Mouse (Mus musculus) hindbrain, postnatal 0 days (tissue): ENCODE measurements around the gene Palmd. TPM values are rescaled to one million over a fixed set of nuclear protein-coding genes. Genes with fewer than 3 reads are reported as not detected.

ENCODE experiments used
- ATAC-seq: fragments of 200-750 bp; cut with Nextera tagmentation; 2 replicates; pipeline ENCODE4 v1.8.0; 2017; ENCODE audit warnings: mild to moderate bottlenecking, moderate TSS enrichment, moderate library complexity
- DNase-seq: peaks from one replicate; pipeline ENCODE4 v3.0.0-alpha.2; 2015; ENCODE audit warnings: low spot score
- H3K27ac ChIP-seq: fragments of 300-500 bp; sonication (generic); 2 replicates; pipeline ENCODE4 v1.5.1; 2014; ENCODE audit warnings: mild to moderate bottlenecking
- H3K27me3 ChIP-seq: fragments of 300-500 bp; sonication (generic); 2 replicates; pipeline ENCODE4 v1.6.1; 2014; ENCODE audit warnings: low read length, mixed read lengths; ENCODE audit not compliant: insufficient read depth
- H3K36me3 ChIP-seq: fragments of 300-500 bp; sonication (generic); 2 replicates; pipeline ENCODE4 v1.6.1; 2014; ENCODE audit warnings: low read length, mixed read lengths; ENCODE audit not compliant: insufficient read depth
- H3K4me1 ChIP-seq: fragments of 300-500 bp; sonication (generic); 2 replicates; pipeline ENCODE4 v1.6.1; 2014; ENCODE audit warnings: antibody characterized with exemption, low read length, mixed read lengths; ENCODE audit not compliant: insufficient read depth
- H3K4me2 ChIP-seq: fragments of 300-500 bp; sonication (generic); 2 replicates; pipeline ENCODE4 v1.6.1; 2014; ENCODE audit warnings: low read depth, mild to moderate bottlenecking, low read length, moderate library complexity, mixed read lengths
- H3K4me3 ChIP-seq: fragments of 300-500 bp; sonication (generic); 2 replicates; pipeline ENCODE4 v1.5.1; 2014; ENCODE audit warnings: low read length
- H3K9ac ChIP-seq: fragments of 300-500 bp; sonication (generic); replicated peaks from 2 replicates; pipeline ENCODE4 v1.6.1; 2014; ENCODE audit warnings: mild to moderate bottlenecking, low read length, moderate library complexity, mixed read lengths
- H3K9me3 ChIP-seq: fragments of 300-500 bp; sonication (generic); 2 replicates; pipeline ENCODE4 v1.6.1; 2016; ENCODE audit warnings: low read length, mixed read lengths
- CTCF ChIP-seq: IDR thresholded peaks from 2 replicates; pipeline ENCODE4 v1.5.1; 2016; ENCODE audit warnings: antibody characterized with exemption, control low read depth, low read depth
- WGBS: fragments of 180-500 bp; shearing (Covaris S2); extraction: QIAGEN DNeasy Blood & Tissue Kit; methylation state at CpG from one replicate; pipeline ENCODE4 v1.1.7; 2014; 5-methylcytosine and 5-hydroxymethylcytosine counted together
- polyA plus RNA-seq: library from polyadenylated mRNA; unstranded; fragments of >200 nt; fragmentation: Nextera tagmentation; extraction: Ambion mirVana; gene quantifications from 2 replicates; pipeline ENCODE4 v1.2.1, GENCODE M21; 2015
- total RNA-seq: library from RNA; depleted of rRNA; stranded (reverse); fragments of >200 nt; gene quantifications from 2 replicates; pipeline ENCODE4 v1.2.3, GENCODE M21; 2014

Gene Palmd
- total and polyA plus RNA-seq, 2 experiments from 2014 or later: 2.9 to 9.1 TPM

DNA sequence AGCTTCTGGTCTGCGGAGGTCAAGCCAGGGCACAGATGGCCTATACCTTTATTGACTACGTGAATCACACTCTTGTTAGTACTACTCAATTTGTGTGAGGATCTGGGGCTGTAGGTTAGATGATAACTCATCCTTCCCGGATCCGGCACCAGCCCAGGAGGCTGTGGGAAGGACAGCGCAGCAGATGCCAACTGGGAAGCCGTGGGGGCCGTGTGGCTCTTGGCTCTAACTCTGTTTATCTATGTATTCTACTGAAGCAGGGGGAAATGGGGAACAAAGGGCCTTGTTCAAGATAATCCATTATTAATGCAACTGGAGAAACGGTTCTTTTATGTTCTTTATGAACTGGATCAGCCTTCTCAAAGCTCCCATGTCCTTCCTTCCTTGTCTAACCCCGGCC lies 62.2 kb downstream of the Palmd start:
- Histone ChIP-seq H3K4me2 (no peak overlapping the region), H3K9me3 (no peaks in the 10 kb centered on the region), H3K4me3 (no peak overlapping the region), H3K27me3 (no peaks in the 10 kb centered on the region), H3K4me1 (no peaks in the 10 kb centered on the region), H3K27ac (no peak overlapping the region), H3K9ac (no peak overlapping the region), H3K36me3 (no peaks in the 10 kb centered on the region)
- ATAC-seq (no peak), DNase-seq (peak; percentile 9)
- TF ChIP-seq CTCF: no peak
- WGBS: 41% methylated on average over 9 of the region's 9 CpGs

DNA sequence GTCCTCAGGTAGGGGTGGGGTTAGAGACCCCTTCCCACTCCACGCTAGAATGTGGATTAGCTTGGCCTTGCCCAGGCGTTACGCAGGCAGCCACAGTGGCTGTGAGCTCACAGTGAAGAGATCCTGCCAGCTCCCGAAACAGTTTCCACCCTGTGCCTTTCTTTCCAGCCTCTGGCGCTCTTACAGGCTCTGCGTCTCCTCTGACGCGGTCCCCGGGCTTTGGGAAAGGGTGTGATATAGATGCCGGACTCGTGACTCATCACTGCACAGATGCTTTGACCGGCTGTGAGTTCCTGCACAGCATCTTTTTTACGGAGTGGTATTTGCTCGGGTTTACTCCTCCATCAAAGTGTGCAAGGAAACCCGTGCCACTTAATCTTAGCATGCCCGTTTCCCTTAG lies 62.9 kb downstream of the Palmd start:
- H3K27me3 ChIP-seq: no peaks in the 10 kb centered on the region
- H3K9me3 ChIP-seq: no peaks in the 10 kb centered on the region
- peak; percentile 9 for DNase-seq
- no peak overlapping the region for H3K27ac ChIP-seq
- no peaks in the 10 kb centered on the region for H3K4me1 ChIP-seq
- no peak for TF ChIP-seq CTCF
- ATAC-seq: peak; percentile 38; the same call in 1 of the 2 replicates
- no peaks in the 10 kb centered on the region for H3K36me3 ChIP-seq
- no peak overlapping the region for H3K4me2 ChIP-seq
- H3K9ac ChIP-seq: no peak overlapping the region
- WGBS: 75% methylated on average over 16 of the region's 16 CpGs
- H3K4me3 ChIP-seq: no peak overlapping the region

DNA sequence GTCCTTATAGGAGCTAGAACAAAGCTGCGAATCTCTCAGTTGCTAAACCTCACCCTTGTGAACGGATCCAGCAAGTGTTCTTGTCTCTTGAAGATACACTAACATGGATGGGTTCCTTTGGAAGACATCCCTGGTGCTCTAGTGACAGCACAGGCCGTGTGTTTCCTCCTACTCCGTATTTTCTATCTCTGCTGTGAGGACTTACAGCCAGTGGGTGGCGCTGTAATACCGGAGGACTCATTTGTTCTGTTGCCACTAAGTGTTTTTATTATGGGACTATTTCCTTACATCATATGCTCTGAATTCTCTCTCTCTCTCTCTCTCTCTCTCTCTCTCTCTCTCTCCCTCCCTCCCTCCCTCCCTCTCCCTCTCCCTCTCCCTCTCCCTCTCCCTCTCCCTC lies 64.6 kb downstream of the Palmd start:
- TF ChIP-seq CTCF: peak; percentile 88
- no peak overlapping the region for H3K4me3 ChIP-seq
- DNase-seq: peak; percentile 89
- no peaks in the 10 kb centered on the region for H3K4me1 ChIP-seq
- no peaks in the 10 kb centered on the region for H3K9me3 ChIP-seq
- ATAC-seq: peak; percentile 84
- H3K27ac ChIP-seq: no peak overlapping the region
- 20% methylated on average over 6 of the region's 6 CpGs for WGBS
- no peak overlapping the region for H3K4me2 ChIP-seq
- no peaks in the 10 kb centered on the region for H3K36me3 ChIP-seq
- no peak overlapping the region for H3K9ac ChIP-seq
- H3K27me3 ChIP-seq: no peaks in the 10 kb centered on the region

DNA sequence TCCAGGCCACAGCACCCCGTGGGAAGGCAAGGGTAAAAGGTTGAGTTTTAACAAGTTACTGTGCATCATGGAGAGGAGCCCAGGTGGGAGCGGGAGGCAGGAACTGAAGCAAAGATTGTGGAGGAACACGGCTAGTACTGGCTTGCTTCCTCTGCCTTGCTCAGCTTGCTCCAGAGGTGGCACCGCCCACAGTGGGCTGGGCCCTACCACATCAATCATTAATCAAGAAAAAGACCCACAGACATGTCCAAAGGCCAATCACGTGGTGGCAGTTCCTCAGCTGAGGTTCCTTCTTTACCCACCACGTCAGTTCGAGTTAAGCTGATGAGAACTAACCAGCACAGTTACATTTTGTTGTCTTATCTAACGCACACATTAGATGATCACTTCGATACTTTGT lies 75.9 kb downstream of the Palmd start:
- no peaks in the 10 kb centered on the region for H3K4me1 ChIP-seq
- no peaks in the 10 kb centered on the region for H3K9me3 ChIP-seq
- no peaks in the 10 kb centered on the region for H3K27me3 ChIP-seq
- WGBS: 82% methylated on average over 9 of the region's 9 CpGs
- TF ChIP-seq CTCF: no peak
- no peak overlapping the region for H3K9ac ChIP-seq
- H3K4me3 ChIP-seq: no peak overlapping the region
- no peaks in the 10 kb centered on the region for H3K36me3 ChIP-seq
- DNase-seq (no peak), ATAC-seq (no peak)
- no peak overlapping the region for H3K4me2 ChIP-seq
- H3K27ac ChIP-seq: no peak overlapping the region

DNA sequence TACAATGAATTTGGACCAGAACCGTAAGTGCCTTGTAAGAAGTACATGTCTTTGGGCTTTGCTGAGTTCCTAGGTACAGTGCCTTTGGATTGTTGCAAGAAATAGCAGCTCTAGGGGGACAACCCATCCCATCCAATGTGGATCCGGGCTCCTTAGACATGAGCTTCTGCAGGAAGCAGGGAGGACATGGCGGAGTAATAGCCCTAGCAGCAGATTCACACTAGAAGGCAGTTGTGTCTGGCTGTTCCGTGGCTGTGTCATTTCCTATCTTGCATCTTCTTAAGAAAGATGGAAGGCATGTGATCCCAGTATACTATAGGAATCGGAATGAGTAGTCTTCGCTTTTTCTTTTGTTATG lies 76.6 kb downstream of the Palmd start:
- 81% methylated on average over 6 of the region's 6 CpGs for WGBS
- Histone ChIP-seq H3K9me3 (no peaks in the 10 kb centered on the region), H3K4me3 (no peak overlapping the region), H3K27me3 (no peaks in the 10 kb centered on the region), H3K27ac (no peak overlapping the region), H3K4me2 (no peak overlapping the region), H3K4me1 (no peaks in the 10 kb centered on the region), H3K36me3 (no peaks in the 10 kb centered on the region), H3K9ac (no peak overlapping the region)
- TF ChIP-seq CTCF: no peak
- 0 out of 2 replicates have a peak, but pooled peaks have one; percentile 18 for ATAC-seq
- DNase-seq: no peak

- no peak for TF ChIP-seq CTCF
- Histone ChIP-seq H3K4me3 (no peak overlapping the region), H3K4me2 (no peak overlapping the region), H3K36me3 (no peaks in the 10 kb centered on the region), H3K27me3 (no peaks in the 10 kb centered on the region), H3K4me1 (no peaks in the 10 kb centered on the region), H3K9me3 (no peaks in the 10 kb centered on the region), H3K27ac (no peak overlapping the region), H3K9ac (no peak overlapping the region)
- ATAC-seq (peak; percentile 63), DNase-seq (no peak)
- 64% methylated on average over 17 of the region's 17 CpGs for WGBS
Observed at GRCm38 (mm10) chr3:116891436-116892205, 77.2 kb downstream of the Palmd start.

GRCm38 (mm10) chr3:116890576-116890975 lies 78.2 kb downstream of the Palmd start:
- Histone ChIP-seq H3K9ac (no peak overlapping the region), H3K4me1 (no peaks in the 10 kb centered on the region)
- WGBS: 94% methylated on average over 4 of the region's 4 CpGs

More at GRCm38 (mm10) chr3:116890576-116890975, 78.2 kb downstream of the Palmd start:
- Histone ChIP-seq H3K36me3 (no peaks in the 10 kb centered on the region), H3K4me2 (no peak overlapping the region), H3K4me3 (no peak overlapping the region), H3K9me3 (no peaks in the 10 kb centered on the region), H3K27ac (no peak overlapping the region), H3K27me3 (no peaks in the 10 kb centered on the region)
- no peak for ATAC-seq
- DNase-seq: no peak
- no peak for TF ChIP-seq CTCF
